Mouse (Mus musculus) midbrain, embryonic 14.5 days (tissue): Measurements from ENCODE around the gene Grid1. TPM values are rescaled to one million over a fixed set of nuclear protein-coding genes. Genes with fewer than 3 reads are reported as not detected.

Experiments used
- ATAC-seq: fragments of 200-750 bp; cut with Nextera tagmentation; 2 replicates; pipeline ENCODE4 v1.8.0; 2017; ENCODE audit warnings: moderate number of reproducible peaks, moderate library complexity; ENCODE audit not compliant: low FRiP score, low TSS enrichment
- DNase-seq: peaks from one replicate; pipeline ENCODE4 v3.0.0-alpha.2; 2015
- H3K27ac ChIP-seq: fragments of 300-500 bp; sonication (generic); replicated peaks from 2 replicates; pipeline ENCODE4 v1.5.1; 2014; ENCODE audit warnings: mild to moderate bottlenecking, low read depth, low read length, moderate library complexity
- H3K27me3 ChIP-seq: fragments of 300-500 bp; sonication (generic); 2 replicates; pipeline ENCODE4 v1.6.1; 2014; ENCODE audit warnings: low read length, control low read depth, mixed read lengths; ENCODE audit not compliant: control insufficient read depth, insufficient read depth
- H3K36me3 ChIP-seq: fragments of 300-500 bp; sonication (generic); 2 replicates; pipeline ENCODE4 v1.6.1; 2014; ENCODE audit warnings: low read length, control low read depth; ENCODE audit not compliant: control insufficient read depth, insufficient read depth
- H3K4me1 ChIP-seq: fragments of 300-500 bp; sonication (generic); 2 replicates; pipeline ENCODE4 v1.6.1; 2014; ENCODE audit warnings: mild to moderate bottlenecking, antibody characterized with exemption, low read length, control low read depth; ENCODE audit not compliant: control insufficient read depth, insufficient read depth
- H3K4me2 ChIP-seq: fragments of 300-500 bp; sonication (generic); 2 replicates; pipeline ENCODE4 v1.6.1; 2014; ENCODE audit warnings: mild to moderate bottlenecking, low read length, moderate library complexity
- H3K4me3 ChIP-seq: fragments of 300-500 bp; sonication (generic); replicated peaks from 2 replicates; pipeline ENCODE4 v1.5.1; 2014; ENCODE audit warnings: low read depth, low read length
- H3K9ac ChIP-seq: fragments of 300-500 bp; sonication (generic); replicated peaks from 2 replicates; pipeline ENCODE4 v1.6.1; 2014; ENCODE audit warnings: mild to moderate bottlenecking, low read length, moderate library complexity
- H3K9me3 ChIP-seq: fragments of 300-500 bp; sonication (generic); 2 replicates; pipeline ENCODE4 v1.6.1; 2016; ENCODE audit warnings: low read length, control low read depth, mixed read lengths; ENCODE audit not compliant: control insufficient read depth
- WGBS: fragments of 180-500 bp; shearing (Covaris S2); extraction: QIAGEN DNeasy Blood & Tissue Kit; methylation state at CpG from one replicate; pipeline ENCODE4 v1.1.7; 2014; 5-methylcytosine and 5-hydroxymethylcytosine counted together
- polyA plus RNA-seq: library from polyadenylated mRNA; unstranded; fragments of >200 nt; fragmentation: Nextera tagmentation; extraction: Ambion mirVana; gene quantifications from 2 replicates; pipeline ENCODE4 v1.2.1, GENCODE M21; 2014

Gene Grid1
- polyA plus RNA-seq, 1 experiment from 2014 or later, result 5.1 TPM

DNA sequence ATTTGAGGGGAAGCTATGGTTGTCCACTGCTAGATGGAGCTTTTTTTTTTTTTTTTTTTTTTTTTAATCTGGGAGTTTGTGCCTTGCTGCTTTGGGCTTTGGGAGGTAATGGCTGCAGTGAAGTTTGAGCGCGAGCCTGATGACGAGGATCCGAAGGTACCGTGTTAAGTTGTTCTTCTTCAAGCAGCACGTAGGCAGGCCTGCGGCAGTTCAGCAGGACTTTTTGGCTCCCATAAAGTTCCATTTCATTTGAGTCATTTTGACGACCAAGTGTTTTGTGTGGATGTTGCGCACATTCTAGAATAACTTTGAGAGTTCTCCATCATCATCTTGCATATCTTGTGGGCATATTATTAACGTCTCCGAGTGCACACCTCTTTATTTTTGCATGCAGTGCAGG is 64.3 kb downstream of the Grid1 start:
- no peak for ATAC-seq
- H3K4me2 ChIP-seq, result no peak overlapping the region
- no peak for DNase-seq
- H3K4me3 ChIP-seq, result no peak overlapping the region
- H3K4me1 ChIP-seq, result peaks cover 16% of the 10 kb centered on the region
- H3K27me3 ChIP-seq, result no peaks in the 10 kb centered on the region
- no peaks in the 10 kb centered on the region for H3K9me3 ChIP-seq
- WGBS, result 93% methylated on average over 11 of the region's 11 CpGs
- H3K36me3 ChIP-seq, result no peaks in the 10 kb centered on the region
- no peak overlapping the region for H3K9ac ChIP-seq
- no peak overlapping the region for H3K27ac ChIP-seq

DNA sequence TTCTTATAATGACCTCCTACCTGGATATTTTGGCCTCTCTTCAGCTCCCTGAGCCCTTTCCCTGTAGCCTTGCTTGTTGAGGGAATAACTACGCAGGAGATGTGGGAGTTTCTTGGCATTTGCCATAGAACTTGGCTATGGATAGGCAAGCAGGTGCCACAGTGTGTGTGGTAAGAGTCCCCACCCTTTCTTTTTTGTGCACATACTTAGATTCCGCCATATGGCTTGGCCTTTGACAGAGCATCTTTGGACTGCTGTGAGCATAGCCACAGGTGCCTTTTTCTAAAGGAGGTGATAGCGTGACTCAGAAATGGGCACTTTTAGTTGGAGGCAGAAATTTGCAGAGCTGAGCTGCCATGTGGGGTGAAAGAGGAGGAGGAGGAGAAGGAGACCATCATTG is 64.7 kb downstream of the Grid1 start:
- Histone ChIP-seq H3K4me2 (no peak overlapping the region), H3K27me3 (no peaks in the 10 kb centered on the region), H3K36me3 (no peaks in the 10 kb centered on the region), H3K4me3 (no peak overlapping the region), H3K27ac (no peak overlapping the region), H3K9me3 (no peaks in the 10 kb centered on the region), H3K4me1 (peaks cover 16% of the 10 kb centered on the region), H3K9ac (no peak overlapping the region)
- WGBS, result 95% methylated on average over 3 of the region's 3 CpGs
- no peak for ATAC-seq
- DNase-seq, result no peak

DNA sequence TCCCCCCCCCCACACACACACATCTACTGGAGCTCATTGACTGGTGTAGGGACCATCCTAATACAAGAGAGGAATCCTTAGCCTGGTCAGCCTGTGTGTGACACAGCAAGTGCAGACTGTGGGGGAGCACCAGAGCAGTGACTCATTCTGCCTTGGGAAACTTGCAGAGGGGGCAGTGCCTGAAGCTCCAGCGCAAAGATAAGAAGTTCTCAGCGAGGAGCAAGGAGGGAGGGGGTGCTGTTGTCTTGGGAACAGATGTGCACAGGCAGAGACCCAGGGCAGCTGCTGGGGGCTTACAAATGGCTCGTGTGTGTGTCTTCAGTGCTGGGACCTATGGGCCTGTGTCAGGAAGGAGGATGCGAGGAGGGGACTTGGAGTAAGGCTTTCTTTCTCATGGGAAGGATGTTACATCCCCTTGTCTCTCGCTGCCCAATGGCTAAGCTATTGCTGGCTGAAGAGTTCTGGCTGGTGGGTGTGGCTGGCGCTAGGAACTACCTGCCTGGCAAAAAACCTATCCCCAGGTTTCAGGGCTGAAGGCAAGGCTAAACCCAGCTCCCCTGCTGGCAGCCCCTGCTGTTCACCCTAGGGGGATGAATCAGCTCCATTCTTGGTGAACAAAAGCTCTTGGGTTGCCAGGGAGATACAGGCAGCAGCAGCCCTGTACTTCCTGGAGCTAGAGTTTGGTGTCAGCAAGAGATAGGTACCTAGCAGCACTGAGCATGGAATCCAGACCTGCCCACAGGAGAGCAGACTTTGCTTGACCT is 72.0 kb downstream of the Grid1 start:
- no peak for ATAC-seq
- Histone ChIP-seq H3K36me3 (no peaks in the 10 kb centered on the region), H3K27ac (no peak overlapping the region), H3K4me2 (no peak overlapping the region), H3K9me3 (no peaks in the 10 kb centered on the region), H3K27me3 (no peaks in the 10 kb centered on the region), H3K4me1 (peaks cover 22% of the 10 kb centered on the region), H3K4me3 (no peak overlapping the region), H3K9ac (no peak overlapping the region)
- peak; percentile 52 for DNase-seq
- WGBS, result 6% methylated on average over 6 of the region's 6 CpGs

DNA sequence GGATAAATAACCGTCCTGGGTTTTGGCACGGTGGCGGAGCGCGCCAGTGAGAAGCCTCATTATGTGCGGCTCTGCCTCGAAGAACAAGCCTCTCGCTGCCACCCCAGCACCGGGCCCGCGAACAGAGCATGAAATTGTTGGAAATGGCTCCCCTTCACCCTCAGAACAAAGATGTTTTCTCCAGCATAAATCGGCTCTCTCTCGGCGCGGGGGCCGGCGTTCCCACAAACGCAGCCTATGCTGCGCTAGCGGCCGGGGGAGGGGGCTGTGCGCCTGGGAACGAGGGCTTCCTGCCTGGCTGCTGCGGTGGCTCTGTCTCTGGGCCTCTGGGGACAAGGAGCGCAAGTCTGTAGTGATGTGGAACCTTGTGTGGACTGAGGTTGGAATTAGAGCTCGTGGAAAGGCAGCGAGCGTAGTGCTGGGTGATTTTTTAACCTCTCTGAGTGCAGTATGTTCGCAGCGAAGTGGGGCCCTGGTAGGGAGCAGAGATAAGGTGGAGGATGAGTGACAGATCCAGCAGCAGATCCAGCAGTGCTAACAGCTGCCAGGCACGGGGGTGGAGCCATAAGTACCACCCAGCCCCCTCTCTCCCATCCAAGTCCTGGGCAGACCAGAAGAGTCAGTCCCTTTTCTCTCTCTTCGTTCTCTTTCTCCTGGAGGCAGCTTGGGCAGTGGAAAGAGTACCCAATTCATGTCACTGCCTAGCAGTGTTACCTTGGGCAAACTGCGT is 76.5 kb downstream of the Grid1 start:
- H3K4me1 ChIP-seq, result peaks cover 24% of the 10 kb centered on the region
- ATAC-seq (peak; percentile 78), DNase-seq (peak; percentile 87)
- H3K9me3 ChIP-seq, result no peaks in the 10 kb centered on the region
- WGBS, result 4% methylated on average over 33 of the region's 33 CpGs
- H3K4me2 ChIP-seq, result peak overlapping the region; percentile 57
- no peaks in the 10 kb centered on the region for H3K36me3 ChIP-seq
- H3K4me3 ChIP-seq, result peak overlapping the region; percentile 27
- H3K27me3 ChIP-seq, result no peaks in the 10 kb centered on the region
- peak overlapping the region; percentile 82 for H3K27ac ChIP-seq
- peak overlapping the region; percentile 48 for H3K9ac ChIP-seq

DNA sequence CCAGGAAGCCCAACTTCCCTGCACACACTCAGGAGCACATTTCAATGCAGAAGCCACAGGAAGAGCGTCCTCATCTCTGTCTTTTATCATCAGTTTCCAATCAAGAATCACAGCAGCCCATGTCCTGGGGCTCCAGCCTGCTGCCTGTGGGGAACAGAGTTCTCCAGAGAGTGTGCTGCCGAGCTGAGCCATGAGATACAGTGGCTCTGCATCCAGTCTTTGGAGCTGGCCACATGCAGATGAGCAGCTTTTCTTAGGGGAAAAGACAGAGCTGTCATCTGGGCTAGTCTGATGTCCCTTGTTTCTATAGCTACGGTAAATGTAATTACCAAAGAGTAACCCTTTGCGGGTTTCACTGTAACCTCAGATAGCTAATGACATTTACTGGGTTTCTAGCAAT is 83.9 kb downstream of the Grid1 start:
- Histone ChIP-seq H3K4me3 (no peak overlapping the region), H3K27ac (peak overlapping the region; percentile 53), H3K9ac (no peak overlapping the region), H3K36me3 (no peaks in the 10 kb centered on the region), H3K4me1 (peaks cover 27% of the 10 kb centered on the region), H3K27me3 (no peaks in the 10 kb centered on the region), H3K9me3 (no peaks in the 10 kb centered on the region), H3K4me2 (no peak overlapping the region)
- DNase-seq (peak; percentile 55), ATAC-seq (no peak; the same call in 1 of the 2 replicates)
- 19% methylated on average over 4 of the region's 4 CpGs for WGBS

DNA sequence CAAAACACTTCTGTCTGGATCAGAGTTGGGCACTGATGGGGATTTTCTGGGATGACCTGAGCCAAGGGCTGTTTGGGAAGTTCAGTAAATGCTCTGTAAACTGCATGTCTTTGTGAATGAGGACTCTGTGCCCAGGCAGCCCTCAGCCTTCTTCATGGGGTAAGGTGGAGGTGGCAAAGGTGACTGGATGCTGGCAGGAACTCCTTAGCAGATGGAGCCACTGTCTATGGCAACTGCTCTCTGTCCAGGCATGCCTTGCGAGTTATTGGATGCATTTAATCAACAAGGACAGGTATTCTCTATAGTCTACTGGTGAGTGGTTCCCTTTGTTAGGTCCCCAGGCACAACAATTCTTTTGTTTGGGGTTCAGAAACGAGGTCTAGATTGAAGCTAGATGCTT is 85.8 kb downstream of the Grid1 start:
- Histone ChIP-seq H3K4me2 (no peak overlapping the region), H3K27ac (no peak overlapping the region), H3K4me3 (no peak overlapping the region), H3K36me3 (no peaks in the 10 kb centered on the region), H3K9me3 (no peaks in the 10 kb centered on the region), H3K4me1 (peaks cover 34% of the 10 kb centered on the region), H3K27me3 (no peaks in the 10 kb centered on the region), H3K9ac (no peak overlapping the region)
- ATAC-seq, result no peak
- DNase-seq, result no peak
- WGBS, result 52% methylated on average over 2 of the region's 2 CpGs

DNA sequence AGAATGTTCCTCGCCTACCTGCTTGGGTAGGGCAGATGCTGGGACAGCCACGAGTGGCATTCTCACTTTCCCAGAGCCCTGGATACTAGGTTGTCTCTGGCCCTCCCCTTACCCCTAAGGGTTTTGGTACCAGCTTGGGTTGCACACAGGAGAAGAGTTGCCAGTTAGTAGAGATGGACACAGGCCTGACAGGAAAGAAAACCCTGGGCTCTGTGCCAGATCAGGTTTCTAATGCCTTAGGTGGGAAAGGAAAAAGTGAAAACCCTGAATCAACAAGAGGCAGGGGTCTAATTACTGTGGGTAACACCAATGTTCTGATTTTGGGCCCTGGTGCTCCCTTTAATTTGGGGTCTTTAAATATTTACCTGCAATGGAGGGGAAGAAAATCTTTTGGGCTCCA is 88.5 kb downstream of the Grid1 start:
- H3K27me3 ChIP-seq, result no peaks in the 10 kb centered on the region
- ATAC-seq, result no peak

DNA sequence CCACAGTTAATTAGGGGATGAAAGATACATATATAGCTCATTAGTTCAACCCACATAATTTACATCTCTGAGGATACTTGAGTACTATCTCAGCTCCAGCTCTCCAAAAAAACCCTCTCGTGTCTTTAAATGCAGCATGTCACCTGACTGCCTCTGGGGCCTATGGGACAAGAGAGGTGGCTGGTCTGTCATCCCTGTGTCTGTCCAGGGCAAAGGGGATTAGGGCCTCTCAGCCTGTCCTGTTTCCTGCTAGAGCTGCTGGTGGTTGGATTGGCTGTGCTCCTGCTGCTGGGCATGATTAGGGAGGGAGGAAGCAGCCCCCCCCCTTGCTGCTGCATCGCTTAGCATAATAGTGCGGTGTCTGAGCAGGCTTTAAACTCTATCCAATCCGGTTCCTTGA is 88.9 kb downstream of the Grid1 start:
- no peaks in the 10 kb centered on the region for H3K36me3 ChIP-seq
- peaks cover 20% of the 10 kb centered on the region for H3K4me1 ChIP-seq
- no peak overlapping the region for H3K4me2 ChIP-seq
- ATAC-seq, result peak; percentile 77
- no peaks in the 10 kb centered on the region for H3K9me3 ChIP-seq
- no peaks in the 10 kb centered on the region for H3K27me3 ChIP-seq
- H3K9ac ChIP-seq, result no peak overlapping the region
- WGBS, result 5% methylated on average over 4 of the region's 4 CpGs
- peak overlapping the region; percentile 63; the same call in 1 of the 2 replicates for H3K27ac ChIP-seq
- no peak overlapping the region for H3K4me3 ChIP-seq
- DNase-seq, result peak; percentile 72

More for the DNA sequence above, 88.5 kb downstream of the Grid1 start:
- DNase-seq, result peak; percentile 38
- H3K9me3 ChIP-seq, result no peaks in the 10 kb centered on the region
- H3K4me3 ChIP-seq, result no peak overlapping the region
- H3K27ac ChIP-seq, result no peak overlapping the region
- WGBS, result 63% methylated on average over 2 of the region's 2 CpGs
- H3K4me2 ChIP-seq, result no peak overlapping the region
- no peaks in the 10 kb centered on the region for H3K36me3 ChIP-seq
- H3K9ac ChIP-seq, result no peak overlapping the region
- peaks cover 24% of the 10 kb centered on the region for H3K4me1 ChIP-seq

DNA sequence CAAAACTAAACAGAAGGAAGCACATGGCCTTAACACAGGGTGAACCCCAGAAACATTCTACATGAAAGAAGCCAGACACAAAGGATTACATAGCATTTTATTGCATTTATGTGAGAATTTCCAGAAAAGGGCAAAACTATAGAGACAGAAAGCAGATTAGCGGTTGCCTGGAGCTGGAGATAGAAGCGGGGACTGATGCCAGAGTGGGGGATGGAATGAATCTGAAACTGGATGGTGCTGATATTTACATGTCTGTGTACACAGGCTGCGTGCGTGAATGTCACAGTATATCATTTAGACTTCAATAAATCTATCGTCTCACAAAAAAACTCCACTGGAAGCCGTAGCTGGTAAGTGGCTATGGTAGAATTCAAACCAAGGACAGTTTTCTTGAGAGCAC is 96.4 kb downstream of the Grid1 start:
- no peak overlapping the region for H3K9ac ChIP-seq
- WGBS, result 84% methylated on average over 6 of the region's 6 CpGs

More for the DNA sequence above, 96.4 kb downstream of the Grid1 start:
- no peak for ATAC-seq
- peak; percentile 31 for DNase-seq
- H3K9me3 ChIP-seq, result no peaks in the 10 kb centered on the region
- no peak overlapping the region for H3K4me2 ChIP-seq
- no peaks in the 10 kb centered on the region for H3K36me3 ChIP-seq
- no peaks in the 10 kb centered on the region for H3K27me3 ChIP-seq
- peaks cover 7% of the 10 kb centered on the region; the same call in 1 of the 2 replicates for H3K4me1 ChIP-seq
- no peak overlapping the region for H3K27ac ChIP-seq
- no peak overlapping the region for H3K4me3 ChIP-seq
